Mouse (Mus musculus): ENCODE measurements around the gene Taf12. TPM values are rescaled to one million over a fixed set of nuclear protein-coding genes. Genes with fewer than 3 reads are reported as not detected.
"Not testable (repeated sequence)": the region's sequence is repeated elsewhere in the genome, so short reads cannot be mapped to it uniquely, and the experiment has no call there.

Gene Taf12
- polyA plus RNA-seq, 1 experiment from 2014 or later = 49.1 TPM

GRCm38 (mm10) chr4:132269740-132270560 lies 4.2 kb upstream of the Taf12 start:
- no peaks in the 10 kb centered on the region for H3K9me3 ChIP-seq (ENCODE audit: low read depth, low read length)
- DNase-seq (peak; percentile 97), ATAC-seq (ENCODE audit: insufficient read depth) (peak; percentile 77)

DNA sequence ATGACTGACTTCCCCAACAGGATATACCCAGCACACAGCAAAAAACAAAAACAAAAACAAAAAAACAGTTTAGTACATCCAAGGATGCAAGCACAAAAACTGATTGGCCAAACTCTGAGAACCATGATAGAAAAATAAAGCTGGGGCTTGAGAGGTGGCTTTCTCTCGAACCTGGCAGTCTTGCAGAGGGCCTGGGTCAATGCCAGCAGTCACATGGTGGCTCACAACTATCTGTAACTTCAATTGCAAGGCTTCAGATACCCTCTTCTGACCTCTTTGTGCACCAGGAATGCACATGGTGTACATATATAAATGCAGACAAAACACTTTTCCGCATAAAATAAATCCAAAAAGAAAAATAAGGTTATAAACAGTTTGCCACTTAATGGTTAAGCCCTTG lies 1.0 kb upstream of the Taf12 start:
- peak overlapping the region; percentile 81; the same call in 1 of the 2 replicates for H3K9ac ChIP-seq
- TF ChIP-seq CTCF (IDR thresholded peaks at IDR 0.05; ENCODE audit: low read depth) = no peak
- peak overlapping the region; percentile 93 for H3K4me2 ChIP-seq
- no peaks in the 10 kb centered on the region for H3K9me3 ChIP-seq (ENCODE audit: low read depth, low read length)
- peak; percentile 37 for DNase-seq
- no peak for ATAC-seq (ENCODE audit: insufficient read depth)
- H3K27me3 ChIP-seq (ENCODE audit: insufficient read depth, low read length) = no peaks in the 10 kb centered on the region
- peak overlapping the region; percentile 81 for H3K4me3 ChIP-seq (ENCODE audit: low read depth, low read length)
- peaks cover 10% of the 10 kb centered on the region for H3K4me1 ChIP-seq (ENCODE audit: insufficient read depth)
- H3K27ac ChIP-seq (ENCODE audit: low read depth) = no peak overlapping the region
- no peaks in the 10 kb centered on the region for H3K36me3 ChIP-seq (ENCODE audit: insufficient read depth)
- WGBS = 59% methylated on average over 2 of the region's 2 CpGs

More at GRCm38 (mm10) chr4:132269740-132270560, 4.2 kb upstream of the Taf12 start:
- Histone ChIP-seq H3K9ac (peak overlapping the region; percentile 67), H3K36me3 (ENCODE audit: insufficient read depth) (no peaks in the 10 kb centered on the region), H3K4me1 (ENCODE audit: insufficient read depth) (peaks cover 4% of the 10 kb centered on the region; the same call in 1 of the 2 replicates), H3K4me3 (ENCODE audit: low read depth, low read length) (peak overlapping the region; percentile 27), H3K4me2 (peak overlapping the region; percentile 66), H3K27me3 (ENCODE audit: insufficient read depth, low read length) (no peaks in the 10 kb centered on the region), H3K27ac (ENCODE audit: low read depth) (peak overlapping the region; percentile 97)
- WGBS = under 1% methylated on average over 35 of the region's 35 CpGs
- TF ChIP-seq CTCF (IDR thresholded peaks at IDR 0.05; ENCODE audit: low read depth) = peak; percentile 58

- TF ChIP-seq CTCF (IDR thresholded peaks at IDR 0.05; ENCODE audit: low read depth) = no peak
- Histone ChIP-seq H3K4me3 (ENCODE audit: low read depth, low read length) (no peak overlapping the region), H3K4me1 (ENCODE audit: insufficient read depth) (peaks cover 10% of the 10 kb centered on the region), H3K9me3 (ENCODE audit: low read depth, low read length) (no peaks in the 10 kb centered on the region), H3K4me2 (peak overlapping the region; percentile 93), H3K27me3 (ENCODE audit: insufficient read depth, low read length) (no peaks in the 10 kb centered on the region), H3K36me3 (ENCODE audit: insufficient read depth) (no peaks in the 10 kb centered on the region), H3K27ac (ENCODE audit: low read depth) (no peak overlapping the region), H3K9ac (no peak overlapping the region; the same call in 1 of the 2 replicates)
- WGBS = 83% methylated on average over 3 of the region's 3 CpGs
- ATAC-seq (ENCODE audit: insufficient read depth) (no peak), DNase-seq (no peak)
Observed at GRCm38 (mm10) chr4:132275949-132276348, 1.8 kb downstream of the Taf12 start.

DNA sequence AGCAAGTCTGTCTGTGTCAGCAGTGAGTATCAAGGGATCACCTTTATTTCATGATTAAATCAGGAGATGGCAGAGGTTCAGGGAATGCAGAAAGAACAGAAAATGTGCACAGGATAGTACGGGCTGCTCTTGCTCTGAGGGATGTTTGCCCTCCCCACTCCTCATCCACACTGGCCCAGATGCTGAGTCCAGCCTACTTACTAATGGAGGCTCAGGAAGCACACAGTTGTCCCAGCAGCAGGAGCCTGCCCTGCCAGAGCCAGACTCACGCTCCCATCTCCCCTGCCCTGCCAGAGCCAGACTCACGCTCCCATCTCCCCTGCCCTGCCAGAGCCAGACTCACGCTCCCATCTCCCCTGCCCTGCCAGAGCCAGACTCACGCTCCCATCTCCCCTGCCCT lies 14.7 kb downstream of the Taf12 start:
- peaks cover 58% of the 10 kb centered on the region for H3K36me3 ChIP-seq (ENCODE audit: insufficient read depth)
- not testable (repeated sequence) for ATAC-seq (ENCODE audit: insufficient read depth)

GRCm38 (mm10) chr4:132291056-132291455 lies 16.9 kb downstream of the Taf12 start:
- H3K9me3 ChIP-seq (ENCODE audit: low read depth, low read length) = no peaks in the 10 kb centered on the region
- H3K9ac ChIP-seq = no peak overlapping the region
- no peak for TF ChIP-seq CTCF (IDR thresholded peaks at IDR 0.05; ENCODE audit: low read depth)
- H3K27me3 ChIP-seq (ENCODE audit: insufficient read depth, low read length) = no peaks in the 10 kb centered on the region
- WGBS = 90% methylated on average over 4 of the region's 4 CpGs
- no peaks in the 10 kb centered on the region for H3K4me1 ChIP-seq (ENCODE audit: insufficient read depth)
- no peak overlapping the region for H3K27ac ChIP-seq (ENCODE audit: low read depth)
- ATAC-seq (ENCODE audit: insufficient read depth) (no peak), DNase-seq (no peak)
- no peak overlapping the region for H3K4me2 ChIP-seq
- peaks cover 47% of the 10 kb centered on the region for H3K36me3 ChIP-seq (ENCODE audit: insufficient read depth)
- no peak overlapping the region for H3K4me3 ChIP-seq (ENCODE audit: low read depth, low read length)

More for the DNA sequence above, 14.7 kb downstream of the Taf12 start:
- not testable (repeated sequence) for H3K27me3 ChIP-seq (ENCODE audit: insufficient read depth, low read length); H3K4me2 ChIP-seq; H3K27ac ChIP-seq (ENCODE audit: low read depth); H3K4me1 ChIP-seq (ENCODE audit: insufficient read depth); DNase-seq; H3K4me3 ChIP-seq (ENCODE audit: low read depth, low read length); H3K9ac ChIP-seq; H3K9me3 ChIP-seq (ENCODE audit: low read depth, low read length)
- 83% methylated on average over 3 of the region's 5 CpGs for WGBS

DNA sequence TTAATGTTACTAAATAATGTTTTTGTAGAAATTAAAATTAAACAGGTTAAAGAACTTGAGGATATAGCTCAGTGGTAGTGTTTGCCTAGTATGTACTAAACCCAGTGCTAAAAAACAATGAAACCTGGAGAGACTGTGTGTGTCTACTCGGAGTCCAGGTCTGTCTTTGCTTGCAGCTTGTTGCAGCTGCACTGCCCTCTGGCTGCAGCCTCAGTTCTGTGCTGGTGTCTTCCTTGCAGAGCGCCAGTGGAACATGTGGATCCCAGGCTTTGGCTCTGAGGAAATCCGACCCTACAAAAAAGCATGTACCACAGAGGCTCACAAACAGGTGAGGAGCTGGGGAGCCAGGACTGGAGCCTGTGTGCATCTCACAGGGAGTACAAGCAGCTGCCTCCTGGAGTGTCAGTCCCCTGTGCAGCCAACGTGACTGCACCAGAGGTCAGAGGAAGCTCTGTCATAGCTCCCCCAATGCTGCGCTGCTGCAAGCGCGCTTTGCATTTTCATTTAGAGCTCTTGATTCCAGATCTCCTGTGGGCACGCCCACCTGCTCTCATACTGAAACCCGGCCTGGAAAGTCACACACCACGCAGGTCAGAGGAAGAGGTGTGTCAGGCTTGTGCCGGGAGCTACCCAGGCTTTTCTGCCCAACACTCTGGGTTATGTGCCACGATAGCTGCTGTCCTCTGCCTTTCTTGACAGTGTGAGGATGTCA lies 17.6 kb downstream of the Taf12 start:
- no peak for ATAC-seq (ENCODE audit: insufficient read depth)
- WGBS = 84% methylated on average over 12 of the region's 12 CpGs
- TF ChIP-seq CTCF (IDR thresholded peaks at IDR 0.05; ENCODE audit: low read depth) = peak; percentile 28; the same call in 1 of the 2 replicates

DNA sequence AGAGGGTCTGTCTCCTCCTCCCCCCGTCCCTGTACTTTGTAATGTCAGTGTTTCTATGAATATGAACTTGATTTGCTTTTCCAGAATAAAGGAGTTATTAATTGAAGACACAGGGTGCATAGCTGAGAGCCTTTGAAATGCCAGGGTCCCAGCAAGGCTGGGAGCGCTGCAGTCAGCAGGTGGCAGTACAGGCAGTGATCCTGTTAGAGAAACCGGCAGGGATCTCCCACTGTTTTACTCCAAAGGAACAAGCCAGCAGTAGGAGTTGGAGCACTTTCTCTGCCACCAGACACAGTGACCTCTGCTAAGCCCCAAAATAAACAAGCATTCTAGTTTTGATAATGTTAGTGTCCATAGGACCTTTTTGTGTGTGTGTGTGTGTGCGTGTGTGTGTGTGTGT lies 18.8 kb downstream of the Taf12 start:
- Histone ChIP-seq H3K4me1 (ENCODE audit: insufficient read depth) (no peaks in the 10 kb centered on the region), H3K4me3 (ENCODE audit: low read depth, low read length) (no peak overlapping the region), H3K4me2 (no peak overlapping the region), H3K9me3 (ENCODE audit: low read depth, low read length) (no peaks in the 10 kb centered on the region), H3K27ac (ENCODE audit: low read depth) (no peak overlapping the region), H3K27me3 (ENCODE audit: insufficient read depth, low read length) (no peaks in the 10 kb centered on the region), H3K36me3 (ENCODE audit: insufficient read depth) (peaks cover 37% of the 10 kb centered on the region), H3K9ac (no peak overlapping the region)
- ATAC-seq (ENCODE audit: insufficient read depth) (no peak; the same call in 1 of the 2 replicates), DNase-seq (peak; percentile 77)
- peak; percentile 66 for TF ChIP-seq CTCF (IDR thresholded peaks at IDR 0.05; ENCODE audit: low read depth)
- WGBS = 42% methylated on average over 4 of the region's 4 CpGs

More for the DNA sequence above, 17.6 kb downstream of the Taf12 start:
- Histone ChIP-seq H3K27ac (ENCODE audit: low read depth) (no peak overlapping the region), H3K27me3 (ENCODE audit: insufficient read depth, low read length) (no peaks in the 10 kb centered on the region), H3K9me3 (ENCODE audit: low read depth, low read length) (no peaks in the 10 kb centered on the region), H3K4me2 (no peak overlapping the region), H3K4me3 (ENCODE audit: low read depth, low read length) (no peak overlapping the region), H3K36me3 (ENCODE audit: insufficient read depth) (peaks cover 41% of the 10 kb centered on the region), H3K9ac (no peak overlapping the region), H3K4me1 (ENCODE audit: insufficient read depth) (no peaks in the 10 kb centered on the region)
- no peak for DNase-seq

Data from lung, embryonic 14.5 days (tissue).